Mouse (Mus musculus): Measurements from ENCODE around the gene Exosc5. TPM values are rescaled to one million over a fixed set of nuclear protein-coding genes. Genes with fewer than 3 reads are reported as not detected.

The Exosc5 gene
- total and polyA plus RNA-seq, 3 experiments = 105 to 125 (median 123) TPM

GRCm38 (mm10) chr7:25610056-25610455, 48.9 kb upstream of the Exosc5 start:
- Histone ChIP-seq H3K27ac (ENCODE audit: insufficient read depth, low read depth) (no peak overlapping the region), H3K9me3 (replicated peaks; ENCODE audit: low read length) (no peaks in the 10 kb centered on the region), H3K4me1 (ENCODE audit: control insufficient read depth in 1 of 2, insufficient read depth in 2 of 2) (peaks cover 0 to 23% of the 10 kb centered on the region in 2 experiments; a peak in 3 of 4 replicates), H3K79me2 (replicated peaks; ENCODE audit: control insufficient read depth, extremely low read depth, insufficient read depth, poor library complexity, severe bottlenecking) (no peaks in the 10 kb centered on the region), H3K4me3 (replicated peaks in 1 of 3; ENCODE audit: low read depth in 2 of 3, low read length in 2 of 3, poor library complexity in 1 of 3) (no peak overlapping the region), H3K36me3 (replicated peaks in 1 of 2; ENCODE audit: control insufficient read depth in 1 of 2, insufficient read depth in 1 of 2, low read length in 1 of 2) (no peaks in the 10 kb centered on the region), H3K27me3 (replicated peaks) (no peaks in the 10 kb centered on the region), H3K4me2 (ENCODE audit: insufficient read depth, low read depth, poor library complexity, severe bottlenecking) (no peak overlapping the region), H3K9ac (ENCODE audit: insufficient read depth, low read depth) (no peak overlapping the region)
- TF ChIP-seq TCF12 (IDR thresholded peaks at IDR 0.05; ENCODE audit: low read depth, low read length) (no peak), RAD21 (IDR thresholded peaks at IDR 0.05; ENCODE audit: low read depth, low read length) (no peak), MYC (IDR thresholded peaks at IDR 0.05; ENCODE audit: low read depth, low read length) (no peak), USF1 (IDR thresholded peaks at IDR 0.05; ENCODE audit: low read depth, low read length) (no peak), RCOR1 (conservative IDR thresholded peaks at IDR 0.05; ENCODE audit: low read depth, low read length) (no peak), MAFK (IDR thresholded peaks at IDR 0.05; ENCODE audit: insufficient replicate concordance, low read length) (no peak), JUND (conservative IDR thresholded peaks at IDR 0.05; ENCODE audit: low read depth, low read length) (no peak), NRF1 (IDR thresholded peaks at IDR 0.05; ENCODE audit: low read depth, low read length) (no peak)
- dilution Hi-C loops (cut with MboI; ENCODE audit: extremely low pct_ligation_motif_present, extremely low pct_unique_long_range_greater_than_20kb, low sequenced_read_pairs) = no loop called here
- no peak for DNase-seq (ENCODE audit: extremely low read depth)
- in situ Hi-C loops (cut with MboI; ENCODE audit: low pct_ligation_motif_present, low pct_unique_long_range_greater_than_20kb, low sequenced_read_pairs) = no loop called here

GRCm38 (mm10) chr7:25611501-25611900, 47.5 kb upstream of the Exosc5 start:
- dilution Hi-C loops (cut with MboI; ENCODE audit: extremely low pct_ligation_motif_present, extremely low pct_unique_long_range_greater_than_20kb, low sequenced_read_pairs) = no loop called here
- no peaks in the 10 kb centered on the region for H3K79me2 ChIP-seq (replicated peaks; ENCODE audit: control insufficient read depth, extremely low read depth, insufficient read depth, poor library complexity, severe bottlenecking)
- TF ChIP-seq PAX5 (IDR thresholded peaks at IDR 0.05; ENCODE audit: low read length) = no peak
- TF ChIP-seq NRF1 (IDR thresholded peaks at IDR 0.05; ENCODE audit: low read depth, low read length) = no peak
- no peak for TF ChIP-seq MAFK (IDR thresholded peaks at IDR 0.05; ENCODE audit: insufficient replicate concordance, low read length)
- no peak for TF ChIP-seq UBTF (IDR thresholded peaks at IDR 0.05; ENCODE audit: low read depth, low read length)
- no peak for TF ChIP-seq RAD21 (IDR thresholded peaks at IDR 0.05; ENCODE audit: low read depth, low read length)

GRCm38 (mm10) chr7:25614086-25614485, 44.9 kb upstream of the Exosc5 start:
- Histone ChIP-seq H3K27me3 (replicated peaks) (peaks cover 7% of the 10 kb centered on the region), H3K9ac (ENCODE audit: insufficient read depth, low read depth) (no peak overlapping the region), H3K4me3 (replicated peaks in 1 of 3; ENCODE audit: low read depth in 2 of 3, low read length in 2 of 3, poor library complexity in 1 of 3) (no peak overlapping the region), H3K36me3 (replicated peaks in 1 of 2; ENCODE audit: control insufficient read depth in 1 of 2, insufficient read depth in 1 of 2, low read length in 1 of 2) (no peaks in the 10 kb centered on the region), H3K79me2 (replicated peaks; ENCODE audit: control insufficient read depth, extremely low read depth, insufficient read depth, poor library complexity, severe bottlenecking) (no peaks in the 10 kb centered on the region), H3K9me3 (replicated peaks; ENCODE audit: low read length) (no peaks in the 10 kb centered on the region), H3K27ac (ENCODE audit: insufficient read depth, low read depth) (no peak overlapping the region), H3K4me2 (ENCODE audit: insufficient read depth, low read depth, poor library complexity, severe bottlenecking) (no peak overlapping the region), H3K4me1 (ENCODE audit: control insufficient read depth in 1 of 2, insufficient read depth in 2 of 2) (peaks cover 0 to 8% of the 10 kb centered on the region in 2 experiments; a peak in 1 of 4 replicates)
- DNase-seq (ENCODE audit: extremely low read depth) = no peak
- in situ Hi-C loops (cut with MboI; ENCODE audit: low pct_ligation_motif_present, low pct_unique_long_range_greater_than_20kb, low sequenced_read_pairs) = no loop called here
- dilution Hi-C loops (cut with MboI; ENCODE audit: extremely low pct_ligation_motif_present, extremely low pct_unique_long_range_greater_than_20kb, low sequenced_read_pairs) = no loop called here
- TF ChIP-seq MYC (IDR thresholded peaks at IDR 0.05; ENCODE audit: low read depth, low read length) = no peak
- TF ChIP-seq ZNF384 (IDR thresholded peaks at IDR 0.05; ENCODE audit: low read depth, low read length) = no peak
- no peak for TF ChIP-seq MEF2A (IDR thresholded peaks at IDR 0.05; ENCODE audit: borderline replicate concordance, low read depth, low read length)
- TF ChIP-seq KAT2A (IDR thresholded peaks at IDR 0.05; ENCODE audit: insufficient replicate concordance, low read length) = no peak
- no peak for TF ChIP-seq ELF1 (IDR thresholded peaks at IDR 0.05; ENCODE audit: low read depth, low read length)
- no peak for TF ChIP-seq SIN3A (IDR thresholded peaks at IDR 0.05; ENCODE audit: low read length)
- TF ChIP-seq TBP (conservative IDR thresholded peaks at IDR 0.05; ENCODE audit: low read depth, low read length) = no peak
- no peak for TF ChIP-seq MAX (IDR thresholded peaks at IDR 0.05; ENCODE audit: low read length)
- no peak for TF ChIP-seq E2F4 (IDR thresholded peaks at IDR 0.05; ENCODE audit: insufficient replicate concordance, low read depth, low read length)
- no peak for TF ChIP-seq HCFC1 (IDR thresholded peaks at IDR 0.05; ENCODE audit: low read depth, low read length)
- TF ChIP-seq CTCF (conservative IDR thresholded peaks at IDR 0.05 in 1 of 2, IDR thresholded peaks at IDR 0.05 in 1 of 2; ENCODE audit: low read depth in 2 of 2, low read length in 2 of 2) = no peak
- TF ChIP-seq UBTF (IDR thresholded peaks at IDR 0.05; ENCODE audit: low read depth, low read length) = no peak
- no peak for TF ChIP-seq MAFK (IDR thresholded peaks at IDR 0.05; ENCODE audit: insufficient replicate concordance, low read length)

More at GRCm38 (mm10) chr7:25611501-25611900, 47.5 kb upstream of the Exosc5 start:
- Histone ChIP-seq H3K4me3 (replicated peaks in 1 of 3; ENCODE audit: low read depth in 2 of 3, low read length in 2 of 3, poor library complexity in 1 of 3) (no peak overlapping the region), H3K36me3 (replicated peaks in 1 of 2; ENCODE audit: control insufficient read depth in 1 of 2, insufficient read depth in 1 of 2, low read length in 1 of 2) (no peaks in the 10 kb centered on the region), H3K27me3 (replicated peaks) (peaks cover 3% of the 10 kb centered on the region), H3K9ac (ENCODE audit: insufficient read depth, low read depth) (no peak overlapping the region), H3K27ac (ENCODE audit: insufficient read depth, low read depth) (no peak overlapping the region), H3K4me1 (ENCODE audit: control insufficient read depth in 1 of 2, insufficient read depth in 2 of 2) (peaks cover 0 to 13% of the 10 kb centered on the region in 2 experiments; a peak in 3 of 4 replicates), H3K9me3 (replicated peaks; ENCODE audit: low read length) (no peaks in the 10 kb centered on the region), H3K4me2 (ENCODE audit: insufficient read depth, low read depth, poor library complexity, severe bottlenecking) (no peak overlapping the region)
- DNase-seq (ENCODE audit: extremely low read depth) = no peak
- in situ Hi-C loops (cut with MboI; ENCODE audit: low pct_ligation_motif_present, low pct_unique_long_range_greater_than_20kb, low sequenced_read_pairs) = no loop called here
